Mouse (Mus musculus): Measurements from ENCODE around the gene Efcab11.

- TF ChIP-seq MAFK (IDR thresholded peaks at IDR 0.05; ENCODE audit: borderline replicate concordance, low read depth, low read length): no peak
- TF ChIP-seq CTCF (IDR thresholded peaks at IDR 0.05 in 2 of 3, conservative IDR thresholded peaks at IDR 0.05 in 1 of 3; ENCODE audit: control insufficient read depth in 1 of 3, insufficient read depth in 1 of 3, low read depth in 2 of 3, low read length in 3 of 3, poor library complexity in 1 of 3, severe bottlenecking in 1 of 3): no peak
- no peak for TF ChIP-seq POLR2A (IDR thresholded peaks at IDR 0.05; ENCODE audit: control insufficient read depth in 1 of 2, insufficient read depth in 1 of 2, low read depth in 1 of 2, low read length in 2 of 2, poor library complexity in 1 of 2)
- TF ChIP-seq USF1 (IDR thresholded peaks at IDR 0.05; ENCODE audit: low read depth, low read length): no peak
- no peak for TF ChIP-seq RAD21 (IDR thresholded peaks at IDR 0.05; ENCODE audit: low read depth, low read length)
- no peak for TF ChIP-seq MAX (IDR thresholded peaks at IDR 0.05; ENCODE audit: low read length)
- TF ChIP-seq EP300 (IDR thresholded peaks at IDR 0.05; ENCODE audit: low read depth in 1 of 2, low read length in 2 of 2): no peak
- no peak for TF ChIP-seq GATA1 (IDR thresholded peaks at IDR 0.05; ENCODE audit: low read depth, low read length)
- TF ChIP-seq TAL1 (IDR thresholded peaks at IDR 0.05; ENCODE audit: low read length): no peak
- no peak for TF ChIP-seq ZNF384 (IDR thresholded peaks at IDR 0.05; ENCODE audit: low read depth, low read length)
- no peak for TF ChIP-seq E2F4 (IDR thresholded peaks at IDR 0.05; ENCODE audit: borderline replicate concordance, low read depth, low read length)
Measured at GRCm38 (mm10) chr12:99721318-99721717, 162.9 kb downstream of the Efcab11 start.
